Mouse (Mus musculus) limb, embryonic 13.5 days (tissue): ENCODE results near the gene Slc8a1. TPM values are rescaled to one million over a fixed set of nuclear protein-coding genes. Genes with fewer than 3 reads are reported as not detected.

Experiments
- ATAC-seq: fragments of 200-750 bp; cut with Nextera tagmentation; 2 replicates; pipeline ENCODE4 v1.8.0; 2017; ENCODE audit warnings: low read depth, moderate number of reproducible peaks, moderate TSS enrichment; ENCODE audit not compliant: low FRiP score
- H3K27ac ChIP-seq: fragments of 300-500 bp; sonication (generic); 2 replicates; pipeline ENCODE4 v1.5.1; 2015; ENCODE audit warnings: inconsistent platforms, mild to moderate bottlenecking, moderate library complexity
- H3K27me3 ChIP-seq: fragments of 300-500 bp; sonication (generic); 2 replicates; pipeline ENCODE4 v1.6.1; 2015; ENCODE audit warnings: mild to moderate bottlenecking, inconsistent platforms
- H3K36me3 ChIP-seq: fragments of 300-500 bp; sonication (generic); 2 replicates; pipeline ENCODE4 v1.6.1; 2015; ENCODE audit warnings: inconsistent platforms, mild to moderate bottlenecking, moderate library complexity
- H3K4me1 ChIP-seq: fragments of 300-500 bp; sonication (generic); 2 replicates; pipeline ENCODE4 v1.6.1; 2015; ENCODE audit warnings: inconsistent platforms
- H3K4me2 ChIP-seq: fragments of 300-500 bp; sonication (generic); replicated peaks from 2 replicates; pipeline ENCODE4 v1.6.1; 2015; ENCODE audit warnings: inconsistent platforms, mild to moderate bottlenecking, moderate library complexity
- H3K4me3 ChIP-seq: fragments of 300-500 bp; sonication (generic); 2 replicates; pipeline ENCODE4 v1.5.1; 2015; ENCODE audit warnings: moderate library complexity, mild to moderate bottlenecking, inconsistent platforms
- H3K9ac ChIP-seq: fragments of 300-500 bp; sonication (generic); 2 replicates; pipeline ENCODE4 v1.6.1; 2015; ENCODE audit warnings: mild to moderate bottlenecking, inconsistent platforms
- H3K9me3 ChIP-seq: fragments of 300-500 bp; sonication (generic); 2 replicates; pipeline ENCODE4 v1.6.1; 2016; ENCODE audit warnings: inconsistent platforms
- WGBS: fragments of 180-500 bp; shearing (Covaris S2); methylation state at CpG from one replicate; pipeline ENCODE4 v1.1.7; 2015; 5-methylcytosine and 5-hydroxymethylcytosine counted together
- polyA plus RNA-seq: library from polyadenylated mRNA; unstranded; fragments of >200 nt; fragmentation: Nextera tagmentation; extraction: Ambion mirVana; gene quantifications from 2 replicates; pipeline ENCODE4 v1.2.1, GENCODE M21; 2015

Gene Slc8a1
- polyA plus RNA-seq, 1 experiment from 2014 or later, result 7.5 TPM

GRCm38 (mm10) chr17:81668466-81668865, 69.7 kb downstream of the Slc8a1 start:
- Histone ChIP-seq H3K9ac (peak overlapping the region; percentile 87), H3K36me3 (no peaks in the 10 kb centered on the region; the same call in 1 of the 2 replicates), H3K4me1 (peaks cover 34% of the 10 kb centered on the region), H3K27ac (peak overlapping the region; percentile 48; the same call in 1 of the 2 replicates), H3K4me3 (peak overlapping the region; percentile 77), H3K27me3 (peaks cover 28% of the 10 kb centered on the region), H3K4me2 (peak overlapping the region; percentile 85), H3K9me3 (no peaks in the 10 kb centered on the region)
- ATAC-seq, result 0 out of 2 replicates have a peak, but pooled peaks have one; percentile 33
- 6% methylated on average over 2 of the region's 2 CpGs for WGBS

DNA sequence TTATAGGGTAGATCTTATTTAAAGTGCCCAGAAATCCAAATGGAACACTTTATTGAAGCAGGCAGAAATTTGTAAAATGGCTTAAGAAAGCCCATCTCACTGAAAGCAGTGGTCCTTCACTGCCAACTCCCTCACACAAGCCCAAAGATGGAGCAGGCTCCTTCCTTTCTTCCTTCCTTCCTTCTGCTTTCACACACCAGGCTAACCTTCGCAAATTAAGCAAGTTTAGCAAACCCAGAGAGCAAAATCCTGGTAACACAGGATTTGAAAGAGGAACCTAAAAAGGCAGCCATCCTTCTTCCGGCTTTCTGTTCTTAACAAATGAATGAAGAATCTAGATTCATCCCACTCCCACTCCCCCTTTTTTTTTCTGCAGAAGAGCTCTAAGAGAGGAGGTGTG, 70.2 kb downstream of the Slc8a1 start:
- Histone ChIP-seq H3K36me3 (no peaks in the 10 kb centered on the region; the same call in 1 of the 2 replicates), H3K9ac (no peak overlapping the region), H3K4me1 (peaks cover 34% of the 10 kb centered on the region), H3K9me3 (no peaks in the 10 kb centered on the region), H3K4me2 (peak overlapping the region; percentile 85), H3K4me3 (peak overlapping the region; percentile 77), H3K27ac (no peak overlapping the region), H3K27me3 (peaks cover 23% of the 10 kb centered on the region)
- no peak for ATAC-seq
- 69% methylated on average over 2 of the region's 2 CpGs for WGBS

- WGBS, result 49% methylated on average over 2 of the region's 2 CpGs
- H3K27ac ChIP-seq, result no peak overlapping the region
- peaks cover 9% of the 10 kb centered on the region for H3K27me3 ChIP-seq
- H3K4me1 ChIP-seq, result peaks cover 30% of the 10 kb centered on the region
- H3K9ac ChIP-seq, result no peak overlapping the region
- no peak overlapping the region for H3K4me3 ChIP-seq
- 0 out of 2 replicates have a peak overlapping the region, but pooled peaks have one; percentile 5 for H3K4me2 ChIP-seq
- no peaks in the 10 kb centered on the region for H3K9me3 ChIP-seq
- H3K36me3 ChIP-seq, result no peaks in the 10 kb centered on the region; the same call in 1 of the 2 replicates
- no peak for ATAC-seq
Measured at GRCm38 (mm10) chr17:81666551-81666950, 71.6 kb downstream of the Slc8a1 start.

DNA sequence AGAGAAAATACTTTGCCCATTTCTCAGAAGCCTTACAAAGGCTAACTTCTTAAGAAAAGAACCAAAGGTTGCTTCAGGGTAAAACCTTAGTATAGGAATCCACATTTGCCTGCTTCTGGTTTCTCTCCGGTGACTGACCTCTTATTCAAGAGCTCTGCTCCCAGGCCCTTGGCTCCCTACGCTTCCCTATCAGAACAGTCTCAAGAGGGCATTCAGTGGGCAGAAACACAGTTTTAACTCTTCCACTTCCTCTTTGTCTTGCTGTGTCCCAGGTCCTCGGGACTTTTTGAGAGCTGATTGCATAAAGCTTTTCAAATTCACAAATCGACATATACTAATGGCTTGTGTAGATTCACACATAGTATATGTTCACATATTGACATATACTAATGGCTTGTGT, 73.3 kb downstream of the Slc8a1 start:
- no peaks in the 10 kb centered on the region; the same call in 1 of the 2 replicates for H3K36me3 ChIP-seq
- H3K4me1 ChIP-seq, result peaks cover 24% of the 10 kb centered on the region
- H3K9me3 ChIP-seq, result no peaks in the 10 kb centered on the region
- no peak overlapping the region for H3K9ac ChIP-seq
- H3K4me3 ChIP-seq, result no peak overlapping the region
- H3K4me2 ChIP-seq, result no peak overlapping the region
- no peak for ATAC-seq
- H3K27me3 ChIP-seq, result no peaks in the 10 kb centered on the region
- 89% methylated on average over 4 of the region's 4 CpGs for WGBS
- no peak overlapping the region for H3K27ac ChIP-seq

DNA sequence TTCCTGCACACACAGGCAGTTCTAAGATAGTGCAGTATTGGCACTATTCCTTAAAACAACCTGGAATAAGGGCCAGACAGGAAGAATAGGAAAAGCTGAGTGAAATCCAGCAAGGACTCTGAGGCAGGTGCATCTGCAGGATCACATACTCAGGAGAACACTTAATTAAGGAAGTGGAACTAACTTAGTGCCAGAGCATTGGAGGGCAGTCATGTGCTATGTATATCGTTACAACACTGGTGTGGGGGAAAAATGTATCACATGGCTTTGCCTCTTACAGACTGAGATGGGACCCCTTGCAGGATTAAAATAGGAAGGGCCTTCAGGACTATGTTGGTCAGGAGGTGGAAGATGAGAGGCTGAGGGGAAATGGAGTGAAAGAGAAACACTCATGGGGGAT, 80.3 kb downstream of the Slc8a1 start:
- no peak overlapping the region for H3K27ac ChIP-seq
- no peak overlapping the region for H3K4me3 ChIP-seq
- H3K36me3 ChIP-seq, result no peaks in the 10 kb centered on the region; the same call in 1 of the 2 replicates
- WGBS, result 71% methylated on average over 1 of the region's 1 CpGs
- no peak overlapping the region for H3K9ac ChIP-seq
- H3K4me2 ChIP-seq, result no peak overlapping the region
- H3K4me1 ChIP-seq, result peaks cover 4% of the 10 kb centered on the region; the same call in 1 of the 2 replicates
- no peak for ATAC-seq
- H3K27me3 ChIP-seq, result no peaks in the 10 kb centered on the region
- no peaks in the 10 kb centered on the region for H3K9me3 ChIP-seq

DNA sequence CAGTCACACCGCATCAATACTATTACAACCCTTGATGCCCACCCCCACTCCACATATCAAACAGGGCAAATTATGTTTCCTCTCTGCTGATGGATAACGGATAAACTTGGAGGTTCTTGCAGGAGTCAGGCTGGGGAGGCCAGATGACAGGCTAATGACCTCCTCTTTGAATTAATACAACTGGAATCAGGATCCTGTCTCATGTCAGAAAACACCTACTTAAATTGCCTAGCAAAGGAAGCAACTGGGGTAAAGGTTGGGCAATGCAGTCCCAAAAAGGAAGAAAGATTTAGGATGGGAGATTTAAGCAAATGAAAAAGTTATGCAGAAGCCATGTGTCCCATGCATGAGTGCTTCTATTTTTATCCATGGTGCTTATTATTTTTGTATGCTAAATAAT, 83.6 kb downstream of the Slc8a1 start:
- H3K4me1 ChIP-seq, result peaks cover 4% of the 10 kb centered on the region; the same call in 1 of the 2 replicates
- H3K9ac ChIP-seq, result no peak overlapping the region
- 38% methylated on average over 2 of the region's 2 CpGs for WGBS
- H3K27me3 ChIP-seq, result no peaks in the 10 kb centered on the region
- no peaks in the 10 kb centered on the region; the same call in 1 of the 2 replicates for H3K36me3 ChIP-seq
- H3K4me3 ChIP-seq, result no peak overlapping the region
- H3K27ac ChIP-seq, result no peak overlapping the region
- no peaks in the 10 kb centered on the region for H3K9me3 ChIP-seq
- no peak for ATAC-seq
- no peak overlapping the region for H3K4me2 ChIP-seq

- no peak for ATAC-seq
Measured at GRCm38 (mm10) chr17:81652958-81653357, 85.2 kb downstream of the Slc8a1 start.

GRCm38 (mm10) chr17:81636822-81637221, 101.4 kb downstream of the Slc8a1 start:
- Histone ChIP-seq H3K4me2 (no peak overlapping the region), H3K4me3 (no peak overlapping the region), H3K36me3 (peaks cover 4% of the 10 kb centered on the region; the same call in 1 of the 2 replicates), H3K27ac (no peak overlapping the region), H3K9me3 (no peaks in the 10 kb centered on the region), H3K9ac (no peak overlapping the region), H3K27me3 (no peaks in the 10 kb centered on the region), H3K4me1 (no peaks in the 10 kb centered on the region)
- 85% methylated on average over 2 of the region's 2 CpGs for WGBS
- ATAC-seq, result no peak

More at GRCm38 (mm10) chr17:81652958-81653357, 85.2 kb downstream of the Slc8a1 start:
- Histone ChIP-seq H3K4me2 (no peak overlapping the region), H3K27ac (no peak overlapping the region), H3K9ac (no peak overlapping the region), H3K4me3 (no peak overlapping the region), H3K9me3 (no peaks in the 10 kb centered on the region), H3K36me3 (peaks cover 14% of the 10 kb centered on the region), H3K4me1 (peaks cover 4% of the 10 kb centered on the region; the same call in 1 of the 2 replicates), H3K27me3 (no peaks in the 10 kb centered on the region)
- 41% methylated on average over 1 of the region's 1 CpGs for WGBS

- Histone ChIP-seq H3K4me1 (no peaks in the 10 kb centered on the region), H3K4me3 (no peak overlapping the region), H3K9me3 (no peaks in the 10 kb centered on the region), H3K9ac (no peak overlapping the region), H3K27me3 (no peaks in the 10 kb centered on the region), H3K27ac (no peak overlapping the region), H3K4me2 (no peak overlapping the region), H3K36me3 (no peaks in the 10 kb centered on the region)
- 83% methylated on average over 2 of the region's 2 CpGs for WGBS
- ATAC-seq, result no peak
Measured at GRCm38 (mm10) chr17:81630471-81630870, 107.7 kb downstream of the Slc8a1 start.

DNA sequence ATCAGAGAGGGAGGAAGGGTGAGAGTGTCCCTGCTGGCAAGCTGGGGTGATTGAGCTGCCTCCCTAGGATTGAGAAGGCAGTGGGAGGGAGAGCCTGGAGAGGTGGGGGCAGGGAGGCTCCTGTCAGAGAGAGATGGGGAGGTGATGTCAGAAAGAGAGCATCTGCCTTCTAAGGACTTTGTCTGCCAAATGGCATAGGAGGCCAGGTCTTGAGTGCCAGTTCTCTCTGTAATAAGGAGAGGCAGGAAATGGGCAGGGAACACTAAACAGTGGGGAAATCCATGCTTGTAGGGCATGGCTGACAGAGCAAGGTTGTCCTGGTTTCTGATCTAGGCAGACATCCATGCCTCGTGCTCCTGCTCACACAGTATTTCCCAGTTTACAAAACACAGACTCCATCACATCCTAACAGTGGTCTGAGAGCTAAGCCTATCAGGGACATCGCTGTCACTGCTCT, 117.0 kb downstream of the Slc8a1 start:
- H3K4me1 ChIP-seq, result no peaks in the 10 kb centered on the region
- ATAC-seq, result no peak
- H3K4me3 ChIP-seq, result no peak overlapping the region
- no peaks in the 10 kb centered on the region for H3K27me3 ChIP-seq
- no peak overlapping the region for H3K27ac ChIP-seq
- WGBS, result 57% methylated on average over 2 of the region's 2 CpGs
- H3K36me3 ChIP-seq, result 0 out of 2 replicates have a peak, but pooled peaks cover 3% of the 10 kb centered on the region
- no peak overlapping the region for H3K4me2 ChIP-seq
- H3K9me3 ChIP-seq, result no peaks in the 10 kb centered on the region; the same call in 1 of the 2 replicates
- no peak overlapping the region for H3K9ac ChIP-seq

GRCm38 (mm10) chr17:81618461-81618860, 119.7 kb downstream of the Slc8a1 start:
- 0 out of 2 replicates have a peak, but pooled peaks cover 3% of the 10 kb centered on the region for H3K36me3 ChIP-seq
- no peak overlapping the region for H3K27ac ChIP-seq
- no peaks in the 10 kb centered on the region; the same call in 1 of the 2 replicates for H3K9me3 ChIP-seq
- WGBS, result 76% methylated on average over 5 of the region's 5 CpGs
- no peak for ATAC-seq
- no peak overlapping the region for H3K4me2 ChIP-seq
- H3K27me3 ChIP-seq, result no peaks in the 10 kb centered on the region
- no peaks in the 10 kb centered on the region for H3K4me1 ChIP-seq
- no peak overlapping the region for H3K4me3 ChIP-seq
- H3K9ac ChIP-seq, result no peak overlapping the region

DNA sequence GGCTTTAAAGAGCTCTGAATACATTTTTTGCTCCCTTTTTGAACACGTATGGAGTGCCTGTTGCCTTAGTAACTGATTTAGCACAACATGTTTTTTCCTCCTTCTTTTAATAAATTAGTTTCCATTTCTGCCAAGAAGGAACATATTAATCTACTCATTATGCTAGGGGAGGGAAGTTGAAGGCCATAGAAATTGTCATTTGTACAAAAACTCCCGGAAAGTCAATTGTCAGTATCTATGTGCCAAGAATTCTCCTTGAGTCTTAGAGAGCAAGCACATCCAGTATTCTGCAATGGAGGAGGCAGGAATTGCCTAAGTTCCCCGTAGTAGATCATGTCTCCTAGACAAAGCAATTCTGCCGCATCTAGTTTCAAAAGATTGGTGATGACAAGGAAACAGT, 121.9 kb downstream of the Slc8a1 start:
- no peaks in the 10 kb centered on the region for H3K4me1 ChIP-seq
- H3K9ac ChIP-seq, result no peak overlapping the region
- WGBS, result 86% methylated on average over 4 of the region's 4 CpGs
- no peak overlapping the region for H3K4me2 ChIP-seq
- H3K9me3 ChIP-seq, result no peaks in the 10 kb centered on the region; the same call in 1 of the 2 replicates
- H3K27ac ChIP-seq, result no peak overlapping the region
- no peaks in the 10 kb centered on the region for H3K27me3 ChIP-seq
- no peak overlapping the region for H3K4me3 ChIP-seq
- H3K36me3 ChIP-seq, result 0 out of 2 replicates have a peak, but pooled peaks cover 3% of the 10 kb centered on the region
- no peak for ATAC-seq

- Histone ChIP-seq H3K36me3 (0 out of 2 replicates have a peak, but pooled peaks cover 3% of the 10 kb centered on the region), H3K9ac (no peak overlapping the region), H3K4me1 (no peaks in the 10 kb centered on the region), H3K27ac (no peak overlapping the region), H3K9me3 (no peaks in the 10 kb centered on the region; the same call in 1 of the 2 replicates), H3K4me3 (no peak overlapping the region), H3K27me3 (no peaks in the 10 kb centered on the region), H3K4me2 (no peak overlapping the region)
- 93% methylated on average over 8 of the region's 8 CpGs for WGBS
- no peak for ATAC-seq
Measured at GRCm38 (mm10) chr17:81615391-81615790, 122.8 kb downstream of the Slc8a1 start.
